Mouse (Mus musculus) mesoderm, embryonic 11.5 days (tissue): Measurements from ENCODE around the gene Gpr15.

Experiments
- DNase-seq: peaks from one replicate; pipeline ENCODE4 v3.0.0-alpha.2; 2012; ENCODE audit warnings: low read depth, low spot score

Gene Gpr15

DNA sequence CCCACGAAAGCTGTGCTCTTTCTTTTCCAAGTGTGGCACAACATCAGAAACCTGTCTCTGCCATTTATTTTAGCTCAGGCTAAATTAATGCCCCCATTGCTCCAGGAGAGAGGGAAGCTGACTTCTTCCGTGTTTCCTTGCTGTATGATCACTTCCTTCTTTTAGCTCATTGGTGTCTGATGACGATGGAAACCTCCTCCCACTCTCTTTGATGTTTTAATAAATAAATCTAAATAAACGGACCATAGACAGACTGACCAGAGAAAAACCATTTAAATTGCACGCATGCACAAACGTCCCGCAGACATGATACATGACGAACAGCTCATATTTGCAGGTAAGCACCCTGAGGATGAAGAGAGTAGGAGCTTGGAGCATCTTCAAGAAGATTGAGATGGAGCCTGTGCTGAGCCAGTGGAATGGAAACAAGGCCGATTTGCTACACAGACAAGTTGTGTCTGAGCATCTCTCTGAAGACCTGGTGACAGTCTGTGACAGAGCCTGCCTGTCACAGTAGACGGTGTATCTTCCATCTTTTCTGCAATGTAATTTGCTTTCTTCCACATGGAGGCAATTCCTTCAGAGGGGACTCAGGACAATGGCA lies 16.4 kb downstream of the Gpr15 start:
- no peak for DNase-seq

DNA sequence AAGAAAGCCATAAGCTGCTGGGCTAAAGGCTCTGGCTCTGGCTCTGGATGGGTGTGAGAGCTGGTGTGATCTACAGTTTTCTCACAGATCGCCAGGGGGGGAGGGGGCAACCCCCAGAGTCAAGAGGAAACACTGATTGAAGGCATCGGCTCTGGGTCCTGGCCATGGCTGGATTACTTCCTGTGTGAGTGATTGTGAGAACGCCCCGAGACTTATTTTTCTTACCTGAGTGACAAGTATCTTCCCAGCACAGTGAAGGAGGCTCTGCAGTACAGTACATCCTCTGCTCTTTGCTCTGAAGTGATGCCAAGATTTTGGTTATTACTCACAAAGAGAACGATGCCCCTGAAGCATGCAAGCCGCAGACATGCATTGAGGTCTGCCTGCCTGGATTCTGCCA lies 17.1 kb downstream of the Gpr15 start:
- DNase-seq, result no peak

DNA sequence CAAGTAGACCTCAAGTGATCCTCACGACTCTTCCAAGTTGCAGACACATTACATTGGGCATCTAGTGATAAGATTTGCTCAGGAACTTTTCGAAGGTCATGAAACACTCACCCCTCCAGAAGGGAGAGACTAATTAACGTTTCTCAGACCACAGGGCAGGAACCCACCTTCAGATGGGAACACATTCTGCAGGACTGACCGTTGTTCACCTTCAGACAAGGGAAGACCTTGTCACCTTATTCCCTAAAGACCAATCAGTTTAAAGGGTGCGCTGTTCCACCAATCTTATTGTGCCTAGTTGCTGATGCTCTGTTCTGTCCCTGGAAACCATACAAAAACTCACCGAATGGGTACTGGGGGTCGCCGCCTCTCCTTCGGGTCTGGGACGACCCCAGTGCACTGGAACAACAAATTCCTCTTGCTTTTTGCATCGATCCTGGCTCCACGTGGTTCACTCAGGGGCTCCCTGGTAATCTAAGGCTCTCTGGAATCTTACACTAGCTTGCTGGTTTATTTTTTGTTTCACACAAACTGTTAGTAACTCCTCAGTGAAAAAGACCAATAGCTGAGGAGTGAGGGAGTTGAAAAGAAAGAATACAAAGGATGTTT lies 17.9 kb downstream of the Gpr15 start:
- no peak for DNase-seq

DNA sequence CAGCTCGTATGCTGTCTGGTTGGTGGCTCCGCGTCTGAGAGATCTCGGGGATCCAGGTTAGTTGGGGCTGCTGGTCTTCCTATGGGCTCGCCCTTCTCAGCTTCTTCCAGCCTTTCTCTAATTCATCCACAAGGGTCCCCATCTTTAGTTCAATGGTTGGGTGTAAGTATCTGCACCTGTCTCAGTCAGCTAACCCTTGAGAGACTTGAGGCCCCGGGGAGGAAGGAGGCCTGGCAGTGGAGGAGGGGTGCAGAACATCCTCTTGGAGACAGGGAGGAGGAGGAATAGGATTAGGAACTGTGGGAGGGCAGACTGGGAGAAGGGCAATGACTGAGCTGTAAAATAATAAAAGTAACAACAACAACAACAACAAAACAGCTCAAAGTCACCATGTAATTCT lies 18.7 kb downstream of the Gpr15 start:
- DNase-seq, result no peak

DNA sequence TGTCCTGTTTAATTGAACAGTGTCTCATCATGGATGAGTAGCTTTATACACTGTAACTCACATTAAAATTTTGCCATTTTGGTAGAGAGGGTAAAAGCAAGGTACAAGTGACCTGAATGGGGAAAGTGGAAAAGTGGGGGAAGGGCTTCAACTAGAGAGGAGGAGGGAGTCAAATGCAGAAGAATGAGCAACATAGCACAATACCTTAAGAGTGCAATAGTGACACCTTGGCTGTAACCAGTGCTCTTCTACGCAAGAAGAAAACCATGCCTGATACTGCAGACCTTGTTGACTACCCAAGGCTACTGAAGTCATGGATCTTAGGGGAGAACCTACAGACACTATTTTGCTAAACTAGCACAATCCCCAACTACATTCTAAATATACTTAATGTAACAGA lies 21.6 kb downstream of the Gpr15 start:
- no peak for DNase-seq

DNA sequence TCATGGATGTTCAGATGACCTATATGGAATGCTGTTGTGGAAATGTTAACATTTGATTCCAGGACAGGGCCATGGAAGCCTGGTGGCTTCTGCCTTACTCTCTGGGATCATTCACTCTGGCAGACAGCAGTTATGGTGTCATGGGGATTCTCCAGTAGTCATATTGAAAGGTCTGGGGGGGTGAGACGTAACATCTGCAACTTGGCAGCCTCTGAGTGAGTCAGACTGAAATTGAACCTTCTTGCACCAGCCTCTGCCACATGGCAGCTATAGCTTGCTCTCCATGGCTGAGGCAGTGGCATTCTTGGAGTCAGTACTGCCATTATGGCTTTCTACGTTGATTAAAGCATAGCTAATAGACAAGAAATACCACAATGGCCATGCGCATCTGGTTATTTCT lies 22.1 kb downstream of the Gpr15 start:
- no peak for DNase-seq

DNA sequence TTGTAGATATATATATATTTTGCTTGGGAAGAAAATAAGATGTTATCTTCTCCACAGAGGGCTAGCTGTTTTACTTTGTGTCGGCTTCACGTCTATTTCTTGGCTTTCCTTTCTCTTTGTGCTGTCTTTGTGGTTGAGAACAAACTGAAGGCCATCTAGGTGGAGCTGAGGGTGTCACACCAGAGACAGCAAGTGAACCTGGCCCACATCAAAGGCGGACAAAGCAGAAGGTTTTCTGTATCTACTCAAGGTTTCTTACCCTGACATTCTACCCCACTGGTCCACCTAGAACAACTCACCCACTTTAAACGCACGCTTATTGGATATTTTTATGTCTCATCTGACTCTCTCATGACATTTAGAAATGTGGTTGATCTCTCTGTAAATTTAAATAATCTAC lies 24.8 kb downstream of the Gpr15 start:
- DNase-seq, result no peak

DNA sequence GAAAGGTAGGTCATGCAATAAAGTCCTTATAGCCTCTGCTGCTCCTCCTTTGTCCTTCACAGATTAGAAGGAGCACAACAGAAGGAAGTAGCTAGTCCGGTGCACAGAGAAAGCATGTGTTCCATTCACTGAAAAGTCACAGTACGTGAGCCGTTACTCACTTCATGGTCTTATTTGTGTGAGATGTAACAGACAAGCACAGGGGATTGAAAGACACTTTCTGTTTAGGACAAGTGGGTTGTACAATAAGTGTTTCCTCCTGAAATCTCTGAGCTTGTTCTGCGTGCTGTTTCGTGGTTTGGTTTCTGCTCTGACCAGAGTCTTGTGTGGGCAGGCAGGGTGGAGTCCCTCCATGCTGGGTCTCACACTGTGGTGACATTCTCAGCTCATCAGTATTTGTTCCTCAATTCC lies 28.5 kb downstream of the Gpr15 start:
- no peak for DNase-seq

DNA sequence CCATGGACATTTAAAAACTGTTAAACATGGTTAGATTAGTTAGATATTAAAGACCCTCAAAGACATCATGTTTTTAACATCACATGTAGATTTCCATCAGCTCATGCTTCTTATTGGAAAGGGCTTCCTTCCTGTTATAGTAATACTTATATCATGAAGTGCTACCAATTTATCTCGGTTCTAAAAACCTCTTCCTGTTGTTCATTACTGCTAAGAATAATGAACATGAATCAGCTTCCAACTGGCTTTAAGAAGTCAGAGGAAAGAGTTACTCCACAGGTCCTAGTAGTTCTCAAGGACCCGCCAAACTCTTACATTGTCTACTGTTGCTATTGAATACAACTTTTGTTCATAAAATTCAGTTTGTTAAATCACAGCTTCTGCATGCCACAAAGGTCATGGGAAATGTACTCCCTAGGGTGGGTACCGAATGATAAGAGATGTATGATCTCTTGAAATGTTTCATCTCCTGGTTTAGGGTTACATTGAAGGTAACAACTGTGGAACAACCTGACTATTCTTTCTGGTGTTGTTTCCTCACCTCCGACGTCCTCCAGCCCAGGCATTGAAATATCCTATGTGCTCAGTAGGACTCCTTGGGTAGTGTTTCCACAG lies 29.2 kb downstream of the Gpr15 start:
- no peak for DNase-seq

DNA sequence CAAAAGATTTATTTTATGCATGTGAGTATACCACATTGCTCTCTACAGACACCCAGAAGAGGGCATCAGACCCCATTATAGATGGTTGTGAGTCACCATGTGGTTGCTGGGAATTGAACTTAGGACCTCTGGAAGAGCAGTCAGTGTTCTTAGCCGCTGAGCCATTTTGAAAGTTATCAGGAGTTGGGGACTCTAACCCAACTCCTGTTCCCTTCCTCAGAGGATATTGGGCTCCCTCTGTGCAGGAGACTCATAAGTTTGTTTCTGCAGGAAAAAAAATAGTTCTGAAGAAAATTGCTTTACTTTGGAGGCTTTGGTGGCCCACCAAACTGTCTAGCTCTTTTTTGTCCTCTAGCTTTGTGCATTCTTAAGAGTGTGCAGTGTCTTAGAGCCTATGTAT lies 30.3 kb downstream of the Gpr15 start:
- no peak for DNase-seq

DNA sequence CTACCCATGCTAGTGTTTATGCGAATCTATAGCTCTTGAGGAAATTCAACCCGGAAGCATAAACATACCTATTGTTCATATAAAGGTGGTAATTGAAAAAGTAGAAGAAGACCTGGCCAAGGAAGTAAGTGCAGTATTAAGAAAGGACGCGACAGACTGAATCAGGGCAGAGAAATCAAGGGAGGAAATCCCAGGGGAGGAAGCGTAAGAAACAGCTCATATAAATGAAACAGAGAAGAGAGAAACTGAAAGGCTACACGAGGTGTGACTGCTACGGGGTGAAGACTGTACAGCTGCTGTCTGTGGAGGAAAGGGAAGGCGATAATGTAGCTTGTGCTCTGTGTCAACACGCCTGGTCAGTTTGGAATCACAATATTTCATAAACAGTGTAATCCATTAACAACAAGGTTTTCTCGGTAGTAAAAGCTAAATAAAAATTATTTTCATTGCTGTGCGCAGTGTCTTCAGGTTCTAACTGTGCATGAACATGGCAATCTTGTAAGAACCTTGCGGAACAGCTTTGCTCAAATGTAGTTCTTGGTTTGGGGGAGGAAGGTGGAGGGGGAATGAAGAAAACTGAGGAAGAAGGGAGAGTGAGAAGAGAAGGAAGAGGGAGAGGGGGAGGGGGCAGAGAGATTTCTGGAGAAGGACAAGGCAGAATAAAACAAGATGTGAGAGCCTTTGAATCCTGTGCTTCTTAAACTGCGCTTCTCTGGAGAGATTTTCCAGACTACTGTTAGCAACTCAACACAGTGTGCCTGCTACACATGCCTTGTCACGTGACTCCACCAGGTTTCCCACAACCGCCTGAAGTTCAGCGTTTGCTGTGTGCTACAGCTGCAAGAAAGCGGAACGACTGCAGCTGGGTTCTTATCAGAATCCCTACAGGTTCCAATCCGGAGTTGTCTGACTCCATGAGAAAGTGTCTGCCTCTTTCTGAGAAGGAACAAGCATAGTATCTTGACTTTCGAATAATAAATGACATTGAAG lies 33.0 kb downstream of the Gpr15 start:
- DNase-seq, result no peak

DNA sequence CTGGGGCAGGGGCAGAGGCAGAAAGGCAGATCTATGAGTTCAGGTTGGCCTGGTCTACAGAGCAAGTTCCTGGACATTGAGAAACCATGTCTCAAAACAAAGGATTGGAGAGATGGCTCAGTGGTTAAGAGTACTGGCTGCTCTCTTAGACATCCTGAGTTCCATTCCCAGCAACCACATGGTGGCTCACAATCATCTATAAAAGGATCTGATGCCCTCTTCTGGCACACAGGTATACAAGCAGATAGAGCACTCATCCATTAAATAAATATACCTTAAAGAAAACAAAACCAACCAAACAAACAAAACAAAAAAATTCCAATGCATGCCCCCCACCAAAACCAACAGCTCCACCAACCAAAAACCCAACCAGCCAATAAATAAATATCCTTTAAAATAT lies 34.3 kb downstream of the Gpr15 start:
- DNase-seq, result no peak

DNA sequence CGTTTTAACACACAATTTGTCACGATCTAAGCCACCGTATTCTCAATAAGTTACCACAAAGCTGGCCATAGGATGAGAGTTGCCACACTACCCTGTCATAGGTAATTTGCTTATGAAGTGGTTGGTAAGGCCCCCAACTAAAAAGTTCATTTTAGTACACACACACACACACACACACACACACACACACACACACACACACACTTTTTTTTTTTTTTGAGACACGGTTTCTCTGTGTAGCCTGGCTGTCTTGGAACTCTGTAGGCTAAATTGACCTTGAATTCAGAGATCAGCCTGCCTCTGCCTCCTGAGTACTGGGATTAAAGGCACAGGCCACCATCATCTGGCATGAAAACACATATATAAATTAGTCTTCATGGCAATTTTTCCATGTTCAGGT lies 35.0 kb downstream of the Gpr15 start:
- DNase-seq, result no peak

DNA sequence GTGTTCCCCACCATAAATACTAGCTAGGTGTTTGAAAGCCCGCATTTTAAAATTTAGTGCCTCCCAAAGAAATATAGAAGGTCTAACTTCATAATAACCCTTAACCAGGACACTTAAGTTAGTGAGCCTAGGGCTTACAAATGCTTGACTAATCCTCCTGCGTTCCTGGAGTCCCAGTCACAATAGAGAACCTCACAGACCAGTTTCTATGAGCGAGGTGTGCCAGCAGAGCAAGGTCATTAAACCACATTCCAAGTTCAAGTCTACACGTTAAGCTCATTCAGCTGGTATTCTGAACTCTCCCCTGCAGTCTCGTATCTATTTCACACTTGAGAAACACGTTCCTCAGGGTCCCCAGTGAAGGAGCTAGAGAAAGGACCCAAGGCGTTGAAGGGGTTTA lies 36.0 kb downstream of the Gpr15 start:
- no peak for DNase-seq

DNA sequence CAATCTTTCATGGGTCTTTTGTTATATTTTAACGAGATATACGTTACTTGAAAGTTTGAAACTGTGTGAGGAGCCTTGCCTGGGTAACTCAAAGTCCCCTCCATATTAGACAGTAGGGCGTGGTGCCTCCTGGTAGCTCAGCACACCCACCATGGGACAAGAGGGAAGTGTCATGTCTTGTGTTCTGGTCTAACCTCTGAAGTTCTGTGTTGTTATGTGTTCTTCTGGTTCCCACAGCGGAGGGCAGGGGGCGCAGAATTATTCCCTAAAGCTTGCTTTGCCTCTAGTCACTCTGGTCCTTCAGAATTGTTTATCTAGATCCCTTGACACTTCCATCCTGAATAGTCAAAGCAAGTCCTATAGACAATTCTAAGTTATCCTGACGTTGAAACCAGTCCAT lies 36.8 kb downstream of the Gpr15 start:
- DNase-seq, result no peak

DNA sequence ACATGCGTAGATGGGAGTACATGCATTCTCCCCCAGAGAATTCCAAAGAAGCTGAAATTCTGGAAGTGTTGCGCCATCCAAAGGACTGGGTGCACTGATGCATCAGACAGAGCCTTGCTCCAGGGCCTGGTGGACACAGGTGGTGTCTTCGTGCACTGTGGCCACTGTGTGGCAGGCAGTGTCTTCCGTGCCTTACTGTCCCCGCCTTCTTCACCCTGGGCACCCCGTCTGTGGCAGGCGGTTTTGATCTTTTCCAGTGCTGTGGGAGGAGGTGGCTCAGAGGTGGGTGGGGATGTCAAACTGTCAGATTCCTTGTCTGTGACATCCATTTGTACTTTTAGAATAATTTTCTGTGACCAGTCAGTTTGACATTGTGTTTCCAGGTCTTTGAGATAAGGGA lies 40.2 kb downstream of the Gpr15 start:
- DNase-seq, result no peak

DNA sequence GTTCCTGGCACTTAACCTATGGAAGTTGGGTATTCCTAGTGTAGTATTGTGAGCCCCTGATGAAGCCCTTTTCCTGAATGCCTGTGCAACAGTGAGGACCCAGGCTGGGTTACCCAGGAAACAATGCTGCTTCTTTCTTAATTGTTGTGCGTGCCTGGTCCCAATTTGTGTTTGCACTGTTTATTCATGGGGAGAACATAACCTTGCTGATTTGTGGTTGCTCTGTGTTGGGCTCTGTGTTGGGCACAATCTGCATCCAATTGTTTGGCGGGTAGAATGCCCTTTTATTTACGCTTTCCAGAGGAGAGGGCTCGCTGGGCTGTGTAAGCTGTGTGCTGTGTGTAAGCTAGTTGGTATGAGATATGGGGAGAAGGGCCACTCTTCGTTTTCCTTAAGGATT lies 41.4 kb downstream of the Gpr15 start:
- no peak for DNase-seq

DNA sequence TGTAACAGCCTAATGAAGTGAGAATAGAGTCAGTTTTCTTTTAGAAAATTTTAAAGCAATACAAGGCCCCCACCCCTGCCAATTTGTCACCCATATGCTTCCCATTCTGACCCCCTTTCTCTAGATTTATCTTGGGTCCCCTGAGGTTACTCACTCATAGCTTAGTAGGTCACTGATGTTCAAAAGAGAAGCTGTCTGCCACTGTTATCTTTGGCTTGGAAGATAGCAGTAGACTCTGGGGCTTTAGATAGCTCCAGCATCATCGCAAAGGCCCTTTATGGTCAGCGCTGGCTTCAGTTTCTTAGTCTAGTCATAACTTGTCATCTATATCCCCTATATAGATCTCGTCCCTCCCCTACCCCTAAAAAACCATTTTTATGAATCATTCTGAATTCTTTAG lies 42.2 kb downstream of the Gpr15 start:
- no peak for DNase-seq

DNA sequence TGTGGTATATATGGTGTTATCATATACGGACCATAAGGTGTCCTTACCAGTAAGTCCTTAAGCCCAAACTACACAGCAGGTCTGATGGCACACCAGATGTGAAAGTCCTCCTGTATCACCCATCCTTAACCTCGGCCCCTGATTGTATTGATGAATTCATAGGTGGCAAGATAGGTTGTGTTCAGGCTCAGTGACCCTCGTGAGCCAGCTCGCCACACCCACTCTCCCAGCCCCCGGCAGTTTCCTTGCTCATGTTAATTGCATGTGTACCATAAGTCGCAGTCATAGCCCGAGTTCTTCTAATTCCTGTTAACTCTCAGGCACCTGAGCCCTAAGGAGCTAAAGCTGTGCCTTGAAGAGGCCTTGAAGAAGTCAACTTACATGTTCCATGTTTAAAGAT lies 42.7 kb downstream of the Gpr15 start:
- no peak for DNase-seq

DNA sequence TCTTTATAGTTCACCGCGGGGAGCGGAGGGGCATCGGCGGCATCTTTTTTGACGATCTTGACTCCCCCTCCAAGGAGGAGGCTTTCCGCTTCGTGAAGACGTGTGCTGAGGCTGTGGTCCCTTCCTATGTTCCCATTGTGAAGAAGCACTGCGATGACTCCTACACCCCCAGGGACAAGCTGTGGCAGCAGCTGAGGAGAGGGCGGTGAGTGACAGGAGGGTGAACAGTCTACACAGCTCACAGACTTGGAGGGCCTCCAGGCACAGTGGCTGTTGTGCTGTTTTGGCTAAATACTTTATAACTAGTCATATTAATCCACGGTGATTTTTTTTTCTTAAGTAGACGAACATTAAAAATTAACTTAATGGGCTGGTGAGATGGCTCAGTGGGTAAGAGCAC lies 43.6 kb downstream of the Gpr15 start:
- DNase-seq, result no peak

DNA sequence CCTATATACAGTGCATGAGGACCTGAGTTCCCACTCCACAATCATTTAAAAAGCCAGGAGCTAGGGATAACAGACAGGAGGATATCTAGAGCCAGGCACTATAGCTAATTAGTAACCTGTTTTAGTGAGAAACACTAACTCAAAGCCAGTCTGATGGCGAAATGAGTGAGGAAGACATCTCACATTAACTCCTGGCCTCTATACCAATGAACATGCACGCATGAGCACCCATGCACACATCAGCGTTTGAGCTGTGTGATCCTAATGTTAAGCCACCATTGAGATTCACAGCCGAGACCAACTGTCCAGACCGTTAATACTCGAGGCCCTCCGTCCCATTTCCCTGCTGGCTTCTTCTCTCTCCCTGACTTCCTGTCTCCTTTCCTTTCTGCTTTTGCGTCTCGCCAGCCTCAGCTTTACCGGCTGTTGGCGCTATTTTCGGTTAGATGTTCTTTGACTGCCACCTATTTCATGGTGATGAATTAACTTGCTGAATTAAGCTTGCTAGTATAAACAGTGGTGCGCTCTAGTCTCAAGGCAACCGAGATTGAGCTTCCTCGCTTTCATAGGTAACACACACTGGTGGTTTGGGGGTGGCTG lies 45.0 kb downstream of the Gpr15 start:
- DNase-seq, result no peak

DNA sequence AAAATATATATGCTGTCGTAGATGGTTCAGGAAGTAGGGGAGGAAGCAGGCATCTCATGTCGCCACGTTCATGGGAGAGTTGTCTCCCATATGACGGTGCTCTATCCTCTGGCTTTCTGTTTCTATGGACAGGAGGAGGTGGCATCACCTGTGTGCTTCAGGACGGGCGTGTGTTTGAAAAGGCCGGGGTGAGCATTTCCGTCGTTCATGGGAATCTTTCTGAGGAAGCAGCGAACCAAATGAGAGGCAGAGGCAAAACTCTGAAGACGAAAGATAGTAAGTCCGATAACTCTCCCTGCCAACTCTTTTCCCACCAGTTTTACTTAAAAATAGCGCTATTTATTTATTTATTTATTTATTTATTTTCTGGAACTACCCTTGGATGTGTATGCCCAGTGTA lies 46.5 kb downstream of the Gpr15 start:
- no peak for DNase-seq
